Mouse (Mus musculus) testis, adult 2 months (tissue): ENCODE results near the gene Pygm.

ENCODE experiments used
- CTCF ChIP-seq: fragments of 200-500 bp; IDR thresholded peaks from 2 replicates; pipeline ENCODE4 v1.5.1; 2012; ENCODE audit warnings: low read depth, mild to moderate bottlenecking, inconsistent platforms, low read length, moderate library complexity; ENCODE audit not compliant: control insufficient read depth, insufficient read depth, insufficient replicate concordance
- POLR2A ChIP-seq: fragments of 200-500 bp; IDR thresholded peaks from 2 replicates; pipeline ENCODE4 v1.6.1; 2012; ENCODE audit warnings: low read depth, mild to moderate bottlenecking, inconsistent platforms, low read length, moderate library complexity; ENCODE audit not compliant: control insufficient read depth

GRCm38 (mm10) chr19:6377327-6378040 lies 6.7 kb upstream of the Pygm start:
- TF ChIP-seq CTCF (no peak), POLR2A (no peak)
